Mouse (Mus musculus) heart, postnatal 0 days (tissue): Measurements from ENCODE around the gene Crygn.

Experiments
- CTCF ChIP-seq: IDR thresholded peaks from 2 replicates; pipeline ENCODE4 v1.5.1; 2016; ENCODE audit warnings: antibody characterized with exemption, control low read depth, low read depth
- EP300 ChIP-seq: IDR thresholded peaks from 2 replicates; pipeline ENCODE4 v1.6.1; 2016; ENCODE audit warnings: antibody characterized with exemption, low read depth

DNA sequence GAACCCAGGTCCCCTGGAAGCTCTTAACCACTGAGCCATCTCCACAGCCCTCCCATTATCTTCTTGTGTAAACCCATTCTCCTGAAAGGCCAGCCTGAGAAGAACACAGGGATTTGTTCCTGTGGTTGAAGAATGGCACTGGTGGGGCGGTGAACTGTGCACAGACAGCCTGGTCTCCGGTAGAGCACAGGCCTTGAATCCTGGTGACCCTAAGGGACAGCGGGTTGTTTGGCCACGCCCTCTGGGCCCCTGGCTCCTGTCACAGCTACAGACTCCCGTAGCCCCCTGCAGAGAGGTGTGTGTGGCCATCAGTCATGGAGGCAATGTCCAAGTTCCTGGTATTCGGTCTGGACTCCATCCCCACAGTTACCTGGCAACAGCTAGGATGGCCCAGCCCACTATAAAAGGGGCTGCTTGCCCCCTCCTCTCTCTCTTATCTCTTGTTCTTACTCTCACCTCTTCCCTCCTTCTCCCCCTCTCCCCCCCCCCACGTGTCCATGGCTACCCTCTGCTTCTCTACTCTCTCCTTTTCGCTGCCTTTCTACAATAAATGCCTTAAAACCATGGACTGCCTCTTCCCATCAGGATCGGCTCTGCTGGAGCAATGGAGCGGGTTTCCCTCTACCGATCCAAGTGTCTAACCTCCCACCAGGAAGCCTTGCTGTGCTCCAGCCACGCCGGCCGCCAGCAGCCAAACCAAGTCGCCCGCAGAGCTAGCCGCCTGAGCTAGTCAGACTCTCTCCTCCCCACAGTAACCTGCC, 20.5 kb upstream of the Crygn start:
- TF ChIP-seq CTCF (no peak), EP300 (no peak)
